Mouse (Mus musculus) neural tube, embryonic 14.5 days (tissue): ENCODE results near the gene Capn15. TPM values are rescaled to one million over a fixed set of nuclear protein-coding genes. Genes with fewer than 3 reads are reported as not detected.

Source experiments
- ATAC-seq: fragments of 200-750 bp; cut with Nextera tagmentation; 2 replicates; pipeline ENCODE4 v1.8.0; 2017; ENCODE audit warnings: low read depth, mild to moderate bottlenecking, moderate TSS enrichment, moderate library complexity
- H3K27ac ChIP-seq: fragments of 300-500 bp; sonication (generic); 2 replicates; pipeline ENCODE4 v1.5.1; 2014; ENCODE audit warnings: low read depth, mild to moderate bottlenecking, control low read depth, low read length, moderate library complexity, mixed read lengths
- H3K27me3 ChIP-seq: fragments of 300-500 bp; sonication (generic); 2 replicates; pipeline ENCODE4 v1.6.1; 2014; ENCODE audit warnings: low read length; ENCODE audit not compliant: control insufficient read depth, insufficient read depth
- H3K36me3 ChIP-seq: fragments of 300-500 bp; sonication (generic); 2 replicates; pipeline ENCODE4 v1.6.1; 2014; ENCODE audit warnings: low read length, mixed read lengths; ENCODE audit not compliant: control insufficient read depth, insufficient read depth
- H3K4me1 ChIP-seq: fragments of 300-500 bp; sonication (generic); 2 replicates; pipeline ENCODE4 v1.6.1; 2014; ENCODE audit warnings: low read length; ENCODE audit not compliant: control insufficient read depth, insufficient read depth
- H3K4me2 ChIP-seq: fragments of 300-500 bp; sonication (generic); 2 replicates; pipeline ENCODE4 v1.6.1; 2014; ENCODE audit warnings: mild to moderate bottlenecking, low read depth, low read length, control low read depth
- H3K4me3 ChIP-seq: fragments of 300-500 bp; sonication (generic); 2 replicates; pipeline ENCODE4 v1.5.1; 2014; ENCODE audit warnings: low read depth, low read length, control low read depth, mixed read lengths
- H3K9ac ChIP-seq: fragments of 300-500 bp; sonication (generic); replicated peaks from 2 replicates; pipeline ENCODE4 v1.6.1; 2014; ENCODE audit warnings: low read depth, mild to moderate bottlenecking, control low read depth, low read length, mixed read lengths
- H3K9me3 ChIP-seq: fragments of 300-500 bp; sonication (generic); 2 replicates; pipeline ENCODE4 v1.6.1; 2016; ENCODE audit warnings: low read length; ENCODE audit not compliant: control insufficient read depth
- WGBS: fragments of 180-500 bp; shearing (Covaris S2); extraction: QIAGEN DNeasy Blood & Tissue Kit; methylation state at CpG from one replicate; pipeline ENCODE4 v1.1.7; 2014; 5-methylcytosine and 5-hydroxymethylcytosine counted together
- polyA plus RNA-seq: library from polyadenylated mRNA; unstranded; fragments of >200 nt; fragmentation: Nextera tagmentation; extraction: Ambion mirVana; gene quantifications from 2 replicates; pipeline ENCODE4 v1.2.1, GENCODE M21; 2014

Gene Capn15
- polyA plus RNA-seq, 1 experiment from 2014 or later, result 24.6 TPM

DNA sequence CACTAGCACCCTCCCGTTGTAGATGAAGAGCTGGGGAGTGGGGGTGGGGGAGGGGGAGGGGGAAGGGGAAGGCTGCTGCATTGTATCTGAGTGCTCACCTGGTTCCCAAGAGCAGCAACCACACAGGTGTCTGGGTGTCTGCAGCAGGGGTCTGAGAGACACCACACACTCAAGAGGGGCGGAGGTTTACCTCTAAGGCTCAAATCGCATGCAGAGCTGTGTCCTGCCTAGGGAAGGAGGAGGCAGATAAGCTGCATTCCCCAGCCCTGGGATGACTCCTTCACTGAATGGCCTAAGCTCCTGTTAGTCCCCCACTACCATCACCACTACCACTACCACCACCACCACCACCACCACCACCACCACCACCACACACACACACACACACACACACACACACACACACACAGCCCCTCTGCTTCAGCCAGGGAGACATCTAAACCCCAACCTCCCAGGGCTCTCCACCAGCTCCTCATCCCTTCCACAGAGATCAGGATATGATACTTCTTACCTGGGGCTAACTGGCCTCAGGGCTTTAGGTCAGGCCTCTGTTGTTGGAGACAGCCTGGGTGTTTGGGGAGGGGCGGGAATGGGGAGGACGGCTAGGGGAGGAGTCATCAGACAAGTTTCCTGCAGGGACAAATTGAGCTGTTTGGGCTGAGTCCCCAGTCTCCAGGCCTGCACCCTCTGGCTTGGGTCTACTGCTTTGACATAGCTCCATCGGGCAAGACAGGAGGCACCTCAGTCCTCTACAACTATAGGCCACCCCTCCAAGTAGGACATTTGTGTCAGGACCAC lies 41.0 kb downstream of the Capn15 start, which contains the start of the genes Pigq and Nhlrc4:
Gene Pigq, minus strand, starts transcription at position 571 of the 798 bp plus-strand sequence.
Gene Nhlrc4, minus strand, starts transcription at position 596 of the 798 bp plus-strand sequence.
- Histone ChIP-seq H3K4me1 (peaks cover 10% of the 10 kb centered on the region; the same call in 1 of the 2 replicates), H3K9ac (no peak within 1 kb of the TSS), H3K36me3 (no peaks in the 10 kb centered on the region), H3K9me3 (no peaks in the 10 kb centered on the region), H3K4me3 (no peak within 1 kb of the TSS), H3K4me2 (no peak within 1 kb of the TSS), H3K27me3 (no peaks in the 10 kb centered on the region), H3K27ac (no peak within 1 kb of the TSS)
- ATAC-seq, result no peak
- 55% methylated on average over 6 of the region's 6 CpGs for WGBS

DNA sequence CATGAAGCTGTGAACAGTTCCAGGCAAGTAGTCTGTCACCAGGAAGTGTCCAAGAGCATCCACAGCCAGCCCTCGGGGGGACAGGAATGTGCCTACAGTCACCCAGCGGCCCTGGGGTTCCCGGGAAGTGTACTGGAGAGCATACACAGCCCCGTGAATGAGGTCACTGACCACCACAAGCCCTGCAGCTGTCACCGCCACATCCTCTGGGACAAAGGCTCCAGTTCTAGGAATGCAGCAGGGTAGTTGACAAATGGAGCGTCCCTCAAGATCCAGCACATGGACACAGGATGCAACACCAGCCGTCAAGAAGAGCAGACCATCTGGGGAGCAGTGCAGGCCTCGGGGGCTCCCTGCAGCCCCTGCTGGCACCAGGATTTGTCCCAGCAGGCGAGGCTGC lies 41.8 kb downstream of the Capn15 start:
- H3K27ac ChIP-seq, result no peak overlapping the region
- H3K9me3 ChIP-seq, result no peaks in the 10 kb centered on the region
- 80% methylated on average over 9 of the region's 9 CpGs for WGBS
- H3K36me3 ChIP-seq, result no peaks in the 10 kb centered on the region
- H3K4me2 ChIP-seq, result no peak overlapping the region
- peaks cover 10% of the 10 kb centered on the region; the same call in 1 of the 2 replicates for H3K4me1 ChIP-seq
- no peak overlapping the region for H3K9ac ChIP-seq
- H3K4me3 ChIP-seq, result no peak overlapping the region
- no peaks in the 10 kb centered on the region for H3K27me3 ChIP-seq
- ATAC-seq, result no peak

DNA sequence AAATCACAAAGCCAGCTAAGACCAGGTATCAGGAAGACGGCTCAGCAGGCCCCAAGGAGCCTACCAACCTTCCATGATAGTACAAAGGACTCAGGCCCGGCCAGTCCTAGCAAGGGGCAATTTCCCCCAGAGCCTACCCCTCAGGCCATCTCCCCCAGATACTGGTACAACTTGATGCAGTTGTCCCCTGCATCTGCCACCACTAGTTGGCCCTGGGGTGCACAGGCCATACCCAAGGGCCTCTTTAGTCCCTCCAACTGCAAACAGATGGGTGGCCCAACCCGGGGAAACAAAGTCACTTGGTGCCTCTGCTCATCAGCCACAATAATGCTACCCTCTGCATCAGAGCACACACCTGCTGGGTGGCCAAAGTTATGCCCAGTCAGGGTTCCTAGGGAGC lies 42.4 kb downstream of the Capn15 start:
- Histone ChIP-seq H3K9ac (no peak overlapping the region), H3K4me2 (no peak overlapping the region), H3K4me1 (peaks cover 10% of the 10 kb centered on the region; the same call in 1 of the 2 replicates), H3K9me3 (no peaks in the 10 kb centered on the region), H3K36me3 (no peaks in the 10 kb centered on the region), H3K27me3 (no peaks in the 10 kb centered on the region), H3K27ac (no peak overlapping the region), H3K4me3 (no peak overlapping the region)
- 84% methylated on average over 3 of the region's 3 CpGs for WGBS
- ATAC-seq, result no peak

DNA sequence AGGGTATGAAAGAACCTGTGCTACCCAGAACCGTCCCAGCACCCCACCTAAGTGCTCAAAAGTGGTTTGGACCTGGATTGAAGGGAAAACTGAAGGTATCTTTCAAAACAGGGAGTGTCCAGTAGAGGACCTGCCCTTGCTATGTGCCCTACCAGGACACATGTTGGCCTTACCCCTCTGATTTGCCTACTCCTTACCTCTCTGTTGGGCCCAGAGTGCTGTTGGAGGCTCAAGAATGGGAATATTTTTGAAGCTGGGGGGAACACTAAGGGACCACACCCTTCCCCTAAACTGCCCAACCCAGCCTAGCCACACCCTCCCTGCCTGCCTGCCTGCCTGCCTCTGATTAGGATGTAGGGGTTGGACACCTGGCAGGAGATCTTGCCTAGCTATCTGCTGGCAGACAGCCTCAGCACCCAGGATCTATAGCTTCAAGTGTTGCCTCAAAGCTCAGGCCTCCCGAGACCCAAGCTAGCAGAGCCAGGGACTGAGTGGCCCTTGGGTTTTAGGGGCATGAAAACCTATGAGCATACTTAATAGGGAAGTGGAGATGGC lies 42.9 kb downstream of the Capn15 start:
- Histone ChIP-seq H3K27me3 (no peaks in the 10 kb centered on the region), H3K4me2 (no peak overlapping the region), H3K4me1 (peaks cover 10% of the 10 kb centered on the region; the same call in 1 of the 2 replicates), H3K9ac (no peak overlapping the region), H3K27ac (no peak overlapping the region), H3K9me3 (no peaks in the 10 kb centered on the region), H3K36me3 (no peaks in the 10 kb centered on the region), H3K4me3 (no peak overlapping the region)
- WGBS, result 90% methylated on average over 2 of the region's 2 CpGs
- ATAC-seq, result no peak

DNA sequence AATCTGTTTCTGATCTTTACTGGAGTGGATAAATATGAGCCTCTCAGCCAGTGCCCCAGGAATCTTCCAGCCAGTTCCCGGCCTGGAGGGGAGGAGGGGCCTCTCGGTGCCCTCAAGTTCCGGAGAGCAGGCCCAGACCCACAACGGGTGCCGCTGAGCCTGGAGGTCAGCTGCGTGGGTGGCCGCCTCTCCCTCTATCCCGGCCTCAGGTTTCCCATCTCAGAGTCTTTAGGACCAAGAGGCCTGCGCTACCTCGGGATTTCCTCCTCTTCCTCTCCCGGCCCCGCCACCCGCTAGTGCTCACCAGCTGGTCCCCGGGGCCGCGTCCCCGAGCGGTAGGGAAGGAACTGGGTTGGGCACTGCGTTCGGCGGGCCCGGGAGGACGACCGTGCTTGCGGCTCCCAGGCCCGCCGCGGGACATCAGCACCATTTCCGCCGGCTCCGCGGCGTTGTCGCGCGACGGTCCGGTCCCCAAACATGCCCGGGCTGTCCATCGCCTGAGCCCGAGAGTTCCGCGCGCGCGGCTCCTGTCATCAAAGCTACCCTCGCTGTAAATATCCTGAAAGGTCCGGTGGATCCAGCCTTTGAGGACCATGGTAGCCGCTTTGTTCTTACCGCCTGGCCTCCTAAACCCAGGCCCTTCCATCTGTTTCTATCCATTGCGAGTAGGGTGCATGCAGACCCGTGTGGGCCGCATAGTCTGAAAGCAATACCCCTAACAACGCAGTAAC lies 43.9 kb downstream of the Capn15 start:
- WGBS, result 3% methylated on average over 54 of the region's 54 CpGs

DNA sequence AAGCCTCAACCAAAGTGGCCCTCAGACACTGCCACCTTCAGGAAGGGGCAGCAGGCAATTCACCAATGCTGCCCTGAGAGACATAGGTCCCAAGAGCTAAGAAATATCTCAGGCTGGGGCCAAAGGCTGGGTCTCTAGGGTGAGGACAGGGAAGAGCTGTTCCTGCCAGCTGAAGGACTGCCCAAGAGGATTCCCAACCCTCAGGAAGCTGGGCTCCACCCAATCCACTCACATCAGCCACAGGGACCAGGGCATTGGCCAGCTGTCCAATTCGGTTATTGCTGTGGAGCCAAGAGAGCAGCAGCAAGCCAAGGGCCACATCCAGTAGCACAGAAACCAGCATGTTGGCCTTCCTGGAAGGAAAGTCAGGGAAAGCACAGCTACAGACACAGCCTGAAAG lies 51.1 kb downstream of the Capn15 start:
- no peak for ATAC-seq
- H3K4me1 ChIP-seq, result no peaks in the 10 kb centered on the region
- H3K9me3 ChIP-seq, result no peaks in the 10 kb centered on the region
- H3K4me2 ChIP-seq, result no peak overlapping the region
- WGBS, result 80% methylated on average over 1 of the region's 1 CpGs
- peaks cover 44% of the 10 kb centered on the region for H3K36me3 ChIP-seq
- H3K4me3 ChIP-seq, result no peak overlapping the region
- no peak overlapping the region for H3K9ac ChIP-seq
- no peaks in the 10 kb centered on the region for H3K27me3 ChIP-seq
- no peak overlapping the region for H3K27ac ChIP-seq

More for the DNA sequence above, 43.9 kb downstream of the Capn15 start:
- ATAC-seq, result peak; percentile 76
- Histone ChIP-seq H3K9ac (peak overlapping the region; percentile 96), H3K9me3 (no peaks in the 10 kb centered on the region), H3K4me2 (peak overlapping the region; percentile 81), H3K4me1 (peaks cover 10% of the 10 kb centered on the region; the same call in 1 of the 2 replicates), H3K4me3 (peak overlapping the region; percentile 84), H3K36me3 (peaks cover 4% of the 10 kb centered on the region; the same call in 1 of the 2 replicates), H3K27ac (peak overlapping the region; percentile 80), H3K27me3 (no peaks in the 10 kb centered on the region)

DNA sequence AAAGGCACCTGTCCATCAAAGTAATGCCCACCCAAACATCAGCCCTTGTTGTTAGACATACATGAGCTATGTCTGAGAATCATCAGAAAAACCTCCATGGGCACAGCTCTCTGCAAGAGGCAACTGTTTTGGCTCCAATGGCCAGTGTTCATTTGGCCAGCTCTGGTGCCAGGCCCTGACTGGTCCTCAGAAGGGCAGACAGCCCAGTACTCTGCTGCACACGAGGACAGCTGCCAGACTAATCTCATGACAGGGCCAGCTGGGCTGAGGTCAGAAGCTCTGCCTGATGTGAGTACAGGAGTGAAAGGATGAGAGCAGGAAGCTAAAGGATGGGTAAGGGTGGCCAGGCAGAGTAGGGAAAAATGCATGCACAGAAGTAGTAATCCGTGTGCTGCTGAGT lies 60.2 kb downstream of the Capn15 start:
- Histone ChIP-seq H3K4me3 (no peak overlapping the region), H3K9me3 (no peaks in the 10 kb centered on the region), H3K9ac (no peak overlapping the region), H3K27me3 (no peaks in the 10 kb centered on the region), H3K4me1 (no peaks in the 10 kb centered on the region), H3K4me2 (no peak overlapping the region), H3K36me3 (peaks cover 15% of the 10 kb centered on the region), H3K27ac (no peak overlapping the region)
- ATAC-seq, result no peak
- WGBS, result 85% methylated on average over 2 of the region's 2 CpGs

DNA sequence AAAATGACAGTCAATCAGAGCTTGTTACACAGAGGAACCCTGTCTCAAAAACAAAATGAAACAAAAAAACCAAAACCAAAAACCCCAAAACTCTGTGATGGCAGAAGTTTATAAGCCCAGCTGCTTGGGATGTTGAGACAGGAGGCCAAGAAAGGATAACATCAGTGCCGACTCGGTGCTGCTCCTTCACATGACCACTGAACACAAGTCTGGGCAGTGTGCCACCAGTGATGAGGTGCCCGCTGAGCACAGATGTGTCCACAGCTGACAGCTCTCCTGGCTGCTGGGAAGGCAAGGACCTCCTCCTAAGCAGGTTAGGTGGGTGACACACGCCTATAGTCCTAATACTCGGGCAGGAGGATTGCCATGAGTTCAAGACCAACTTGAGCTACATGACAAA lies 63.5 kb downstream of the Capn15 start:
- 70% methylated on average over 5 of the region's 5 CpGs for WGBS
- no peak overlapping the region for H3K9ac ChIP-seq
- no peak for ATAC-seq
- peaks cover 5% of the 10 kb centered on the region; the same call in 1 of the 2 replicates for H3K36me3 ChIP-seq
- H3K27me3 ChIP-seq, result no peaks in the 10 kb centered on the region
- H3K4me1 ChIP-seq, result peaks cover 16% of the 10 kb centered on the region
- no peaks in the 10 kb centered on the region for H3K9me3 ChIP-seq
- H3K4me3 ChIP-seq, result no peak overlapping the region
- H3K4me2 ChIP-seq, result no peak overlapping the region
- H3K27ac ChIP-seq, result no peak overlapping the region
